Mouse (Mus musculus): ENCODE results near the gene Gde1. TPM values are rescaled to one million over a fixed set of nuclear protein-coding genes. Genes with fewer than 3 reads are reported as not detected.

Gene Gde1
- polyA plus RNA-seq (2017; shearing (Covaris generic)) = 35.7 TPM

GRCm38 (mm10) chr7:118705101-118705961 lies at the start of gene Gde1:
TSS of gene Gde1 (minus strand) at chr7:118705778.

GRCm38 (mm10) chr7:118739975-118740531 lies 34.5 kb upstream of the Gde1 start, which contains the start of gene Vps35l:
TSS of gene Vps35l (plus strand) at chr7:118740226.

GRCm38 (mm10) chr7:118712228-118713173 lies 6.9 kb upstream of the Gde1 start, which contains the start of gene Ccp110:
TSS of gene Ccp110 (plus strand) at chr7:118712552.

Other genes starting within 250 kb of the Gde1 start
- 0.05 TPM for gene Itpripl2, start 213.8 kb downstream of the Gde1 start, polyA plus RNA-seq (2017; shearing (Covaris generic))
- gene Coq7, start 172.4 kb downstream of the Gde1 start, polyA plus RNA-seq (2017; shearing (Covaris generic)) = 13.0 TPM
- gene Tmc7, start 121.0 kb downstream of the Gde1 start, polyA plus RNA-seq (2017; shearing (Covaris generic)) = not detected
- gene Tmc5, start 108.5 kb downstream of the Gde1 start, polyA plus RNA-seq (2017; shearing (Covaris generic)) = not detected
- gene Ccp110, start 6.8 kb upstream of the Gde1 start, polyA plus RNA-seq (2017; shearing (Covaris generic)) = 4.0 TPM
- 76.0 TPM for gene Vps35l, start 34.4 kb upstream of the Gde1 start, polyA plus RNA-seq (2017; shearing (Covaris generic))
- 0.26 TPM for gene Iqck, start 150.0 kb upstream of the Gde1 start, polyA plus RNA-seq (2017; shearing (Covaris generic))
- 30.5 TPM for gene Knop1, start 150.5 kb upstream of the Gde1 start, polyA plus RNA-seq (2017; shearing (Covaris generic))